Mouse (Mus musculus): ENCODE data around the gene Dock9.

Gene Dock9

GRCm38 (mm10) chr14:121791112-121791511 lies 6.5 kb downstream of the Dock9 start:
- no peak for DNase-seq

GRCm38 (mm10) chr14:121789273-121789672 lies 8.4 kb downstream of the Dock9 start:
- no peak for DNase-seq

GRCm38 (mm10) chr14:121788451-121788850 lies 9.2 kb downstream of the Dock9 start:
- no peak for DNase-seq

- DNase-seq = no peak
Measured at GRCm38 (mm10) chr14:121787430-121787829, 10.2 kb downstream of the Dock9 start.

- no peak for DNase-seq
Measured at GRCm38 (mm10) chr14:121786900-121787299, 10.7 kb downstream of the Dock9 start.

- DNase-seq = no peak
Measured at GRCm38 (mm10) chr14:121785394-121785793, 12.2 kb downstream of the Dock9 start.

- no peak for DNase-seq
Measured at GRCm38 (mm10) chr14:121780942-121781531, 16.6 kb downstream of the Dock9 start.

DNA sequence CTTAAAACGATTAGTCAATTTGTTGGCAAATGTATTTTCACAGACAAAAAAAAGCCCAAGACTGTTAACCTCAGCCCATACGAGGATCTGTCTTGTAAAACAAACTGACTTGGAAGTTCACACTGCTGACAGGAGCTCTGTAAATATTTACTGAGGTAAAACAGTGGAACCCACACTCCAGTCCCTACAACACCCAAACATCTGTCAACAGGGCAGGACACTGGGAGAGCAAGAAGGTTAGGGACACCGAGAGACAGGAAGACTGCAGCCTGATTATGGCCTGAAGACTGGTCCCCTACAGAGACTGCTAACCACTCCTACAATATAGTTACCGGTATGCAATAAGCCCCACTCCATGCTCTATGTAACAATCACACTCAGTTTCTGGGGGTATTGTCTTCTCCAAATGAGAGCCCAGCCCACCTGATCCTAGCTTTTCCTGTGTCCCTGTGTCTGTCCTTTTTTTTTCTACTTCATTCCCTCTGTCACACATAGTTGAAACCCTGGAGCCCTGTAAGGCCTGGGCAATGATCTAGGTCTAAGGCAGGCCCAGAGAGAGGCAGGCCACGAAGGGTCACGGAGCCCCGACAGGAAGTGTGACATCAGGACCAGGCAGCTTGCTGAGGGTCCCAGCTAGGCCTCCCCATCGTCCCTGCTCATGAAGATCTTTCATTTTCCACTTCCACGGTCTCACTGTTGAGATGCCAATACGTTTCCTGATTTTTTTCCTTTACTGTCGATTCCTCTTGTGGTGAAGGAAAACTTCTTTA lies 17.3 kb downstream of the Dock9 start:
- DNase-seq = no peak

GRCm38 (mm10) chr14:121779620-121780019 lies 18.0 kb downstream of the Dock9 start:
- DNase-seq = no peak

GRCm38 (mm10) chr14:121777279-121777831 lies 20.3 kb downstream of the Dock9 start:
- no peak for DNase-seq

DNA sequence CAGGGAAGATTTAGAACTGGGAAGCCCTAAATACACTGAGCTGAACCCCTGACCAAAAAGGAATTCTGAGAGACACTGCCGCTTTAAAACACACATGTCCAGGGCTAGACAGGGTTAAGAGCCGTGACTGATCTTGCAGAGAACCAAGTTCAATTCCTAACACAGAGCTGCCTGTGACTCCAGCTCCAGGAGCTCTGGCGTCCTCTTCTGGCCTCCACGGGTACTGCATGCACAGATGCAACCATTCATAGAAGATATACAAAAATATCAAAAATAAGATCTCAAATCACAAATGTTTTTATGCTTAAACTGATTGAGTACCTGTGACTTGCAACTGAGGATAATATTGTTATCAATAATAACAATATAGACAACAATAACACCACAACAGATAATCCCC lies 20.9 kb downstream of the Dock9 start:
- DNase-seq = no peak

DNA sequence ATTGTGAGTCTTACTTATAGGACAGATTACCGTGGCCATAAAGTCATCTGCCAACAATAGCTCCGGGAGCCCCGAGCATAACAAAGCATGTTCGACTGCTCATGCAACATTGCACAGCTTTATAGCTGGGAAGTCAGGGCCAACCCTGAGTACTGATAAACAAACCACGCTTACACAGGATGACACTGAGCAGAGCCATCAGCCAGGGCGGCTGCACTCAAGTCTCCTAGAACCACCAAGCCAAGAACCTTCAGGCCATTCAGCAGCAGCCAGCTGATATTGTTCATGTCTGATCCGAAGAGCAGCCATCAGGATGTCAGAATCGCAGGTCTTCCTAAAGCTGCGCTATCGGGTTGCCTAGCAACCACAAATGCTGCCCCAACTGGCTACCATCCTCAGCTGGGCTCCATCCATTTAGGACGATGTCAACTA lies 35.6 kb downstream of the Dock9 start:
- no peak for DNase-seq

DNA sequence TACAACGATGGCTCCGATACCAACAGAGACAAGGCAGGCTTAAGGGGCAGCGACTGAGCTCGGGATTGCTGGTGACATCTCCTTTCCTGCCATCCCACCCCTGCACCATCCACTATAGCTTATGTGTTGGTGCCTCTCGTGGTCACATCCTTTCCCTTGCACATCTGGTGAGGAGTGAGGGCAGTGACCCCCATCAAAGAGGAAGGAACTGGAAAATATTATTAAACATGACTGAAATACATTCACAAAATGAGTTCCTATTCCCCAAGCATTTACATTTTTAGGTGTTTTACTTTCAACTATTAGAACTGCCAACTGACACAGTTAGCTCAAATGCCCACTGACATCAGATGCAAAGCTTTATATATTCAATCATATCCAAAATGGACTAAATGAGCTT lies 37.2 kb downstream of the Dock9 start:
- DNase-seq = no peak

- DNase-seq = no peak
Measured at GRCm38 (mm10) chr14:121754110-121754509, 43.5 kb downstream of the Dock9 start.

DNA sequence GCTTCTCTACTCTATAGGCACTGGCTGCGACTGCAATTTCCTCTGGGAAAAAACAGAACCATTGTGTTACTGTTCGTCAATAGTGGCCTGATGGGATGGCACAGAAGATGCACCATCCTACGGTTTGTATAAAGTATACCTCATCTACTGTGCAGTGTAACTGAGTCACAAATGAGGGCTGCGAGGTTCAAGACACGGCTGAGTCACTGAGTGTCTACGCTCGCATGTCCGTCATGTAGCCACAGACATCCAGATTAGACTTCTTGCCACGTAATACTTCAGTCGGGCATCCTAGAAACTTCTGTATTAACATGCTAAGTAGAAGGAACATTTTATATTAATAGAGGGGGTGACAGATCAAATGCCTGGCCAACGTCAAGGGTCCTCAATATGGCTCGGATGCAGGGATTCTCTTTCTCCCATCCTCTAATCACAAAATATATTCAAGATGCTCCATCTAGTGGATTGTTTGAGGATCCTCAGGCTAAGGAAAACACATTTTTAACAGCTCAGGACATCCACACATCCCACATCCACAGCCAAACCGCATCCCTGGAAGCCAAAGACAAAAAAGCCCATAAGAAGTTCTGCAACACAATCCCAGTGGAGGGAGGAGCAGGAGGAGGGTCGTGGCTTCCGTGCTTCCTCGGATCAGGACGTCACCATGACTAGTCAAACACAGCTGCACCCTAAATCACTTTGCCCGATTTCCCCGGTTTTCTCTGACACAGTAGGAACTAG lies 44.8 kb downstream of the Dock9 start:
- no peak for DNase-seq

DNA sequence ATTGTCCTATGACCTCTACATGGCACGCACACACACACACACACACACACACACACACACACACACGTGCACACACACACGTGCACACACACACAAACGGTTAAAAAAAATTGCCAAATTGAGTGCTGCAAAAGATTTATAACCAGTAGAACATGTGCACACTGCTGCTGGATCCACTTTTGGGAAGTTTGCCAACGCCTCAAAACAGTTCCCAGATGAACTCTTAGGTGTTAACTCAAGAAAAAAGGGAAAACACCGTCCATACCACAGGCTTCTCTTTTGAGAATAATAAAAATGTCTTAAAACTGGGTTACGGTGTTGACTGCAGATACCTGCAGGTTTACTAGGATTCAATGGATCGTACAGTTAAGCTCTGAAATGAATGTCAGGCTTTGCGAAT lies 48.0 kb downstream of the Dock9 start:
- DNase-seq = no peak

DNA sequence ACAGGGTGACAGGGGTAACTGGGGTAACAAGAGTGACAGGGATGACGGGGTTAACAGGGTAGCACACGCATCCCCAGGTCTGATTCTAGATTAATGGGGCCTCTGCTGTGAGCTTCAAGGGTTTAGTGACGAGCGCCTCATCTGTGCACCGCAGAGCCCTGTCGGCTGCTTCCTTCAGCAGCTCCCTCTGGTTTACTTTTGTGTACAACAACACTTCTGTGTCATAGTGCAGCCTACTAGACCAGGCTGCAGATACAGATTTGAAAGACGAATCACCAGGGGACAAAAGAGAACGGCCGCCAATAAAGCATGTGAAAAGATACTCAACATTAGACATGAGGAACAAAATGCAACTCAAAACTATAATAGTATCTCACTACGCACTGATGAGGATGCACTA lies 48.6 kb downstream of the Dock9 start:
- DNase-seq = no peak

DNA sequence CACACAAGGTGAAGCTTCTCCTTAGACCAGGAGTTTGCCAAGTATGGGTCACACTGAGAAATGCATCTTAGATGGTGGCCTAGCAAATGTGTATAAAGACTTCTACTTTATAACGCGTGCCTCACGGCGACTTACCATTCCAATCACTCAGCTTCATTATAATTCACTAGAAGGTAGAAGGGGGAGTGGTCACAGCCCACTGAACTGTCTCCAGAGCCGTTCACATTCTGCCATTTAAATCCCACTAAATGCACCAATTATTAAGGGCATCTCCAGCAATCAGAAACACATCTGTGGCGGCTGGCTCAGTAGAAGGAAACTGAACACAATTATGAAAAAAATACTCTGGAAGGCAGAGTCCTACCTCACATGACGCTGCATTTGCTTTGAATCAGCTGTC lies 50.3 kb downstream of the Dock9 start:
- no peak for DNase-seq

GRCm38 (mm10) chr14:121743787-121744417 lies 53.7 kb downstream of the Dock9 start:
- no peak for DNase-seq

- DNase-seq = no peak
Measured at GRCm38 (mm10) chr14:121738431-121739403, 58.9 kb downstream of the Dock9 start.

DNA sequence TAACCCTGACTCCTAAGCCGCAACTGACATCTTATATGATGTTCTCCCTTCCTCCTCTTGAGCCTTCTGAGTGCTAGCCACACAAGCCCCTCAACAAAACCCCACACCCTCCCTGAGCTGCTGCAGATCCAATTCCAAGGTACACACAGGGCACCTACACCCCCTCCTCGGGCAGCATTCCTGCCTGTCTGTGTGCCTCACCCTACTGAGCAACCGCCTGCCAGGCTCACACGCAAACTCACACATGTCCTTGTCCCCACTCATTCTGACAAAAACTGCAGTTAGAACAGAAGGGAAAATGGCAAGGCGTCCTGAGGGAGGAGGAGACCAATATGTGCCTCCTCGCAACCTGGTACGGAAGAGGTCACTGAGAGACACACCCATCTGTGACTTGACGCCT lies 60.4 kb downstream of the Dock9 start:
- DNase-seq = no peak

DNA sequence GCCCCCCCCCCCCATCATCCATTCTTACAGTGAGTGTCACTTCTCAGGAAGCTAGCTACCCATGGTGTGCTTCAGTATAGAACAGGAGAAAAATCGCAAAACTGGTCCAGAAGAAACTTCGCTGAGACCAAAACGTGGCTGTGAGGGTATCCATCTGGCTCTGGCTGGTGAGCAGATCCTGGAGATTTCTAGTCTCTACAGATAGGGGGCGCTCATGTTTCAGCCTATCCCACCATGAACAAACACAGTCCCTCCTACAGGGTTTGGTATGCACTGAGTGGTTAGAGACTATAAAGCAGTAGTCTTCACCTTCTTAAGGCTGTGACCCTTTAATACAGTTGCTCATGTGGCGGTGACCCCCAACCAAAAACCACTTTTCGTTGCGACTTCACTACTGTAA lies 62.0 kb downstream of the Dock9 start:
- DNase-seq = no peak

Measured in thymus, adult 18-20 months (tissue).